Mouse (Mus musculus) embryo, embryonic 10 days (tissue): ENCODE data around the gene Megf9.

Experiments
- DNase-seq: peaks from one replicate; pipeline ENCODE4 v3.0.0-alpha.2; 2015; ENCODE audit warnings: low spot score

Megf9 gene

GRCm38 (mm10) chr4:70420202-70420601, 114.6 kb downstream of the Megf9 start:
- DNase-seq: no peak

DNA sequence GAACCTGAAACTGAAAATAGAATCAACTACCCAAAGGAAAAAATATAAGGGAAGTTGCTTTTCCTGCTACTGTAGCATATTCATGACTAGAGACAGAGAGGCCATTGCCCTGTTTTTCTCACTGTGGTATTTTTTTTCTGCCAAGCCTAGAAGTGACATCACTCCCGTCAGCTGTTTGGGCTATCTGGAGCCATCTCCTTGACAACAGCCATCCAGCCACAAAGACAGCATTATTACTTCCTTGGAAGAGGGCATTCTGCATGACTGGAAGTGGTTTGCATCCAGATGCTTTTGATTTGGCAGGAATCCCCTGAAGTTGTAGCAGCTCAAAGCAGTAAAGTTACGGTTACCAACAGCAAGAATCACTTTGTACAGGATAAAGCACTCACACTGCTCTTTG, 122.7 kb downstream of the Megf9 start:
- DNase-seq: peak; percentile 65

- DNase-seq: peak; percentile 97
Observed at GRCm38 (mm10) chr4:70409994-70410721, 124.6 kb downstream of the Megf9 start, which contains the start of gene Cdk5rap2. TSS of gene Cdk5rap2 (minus strand) at chr4:70410443.

- no peak for DNase-seq
Observed at GRCm38 (mm10) chr4:70409456-70409855, 125.3 kb downstream of the Megf9 start.

DNA sequence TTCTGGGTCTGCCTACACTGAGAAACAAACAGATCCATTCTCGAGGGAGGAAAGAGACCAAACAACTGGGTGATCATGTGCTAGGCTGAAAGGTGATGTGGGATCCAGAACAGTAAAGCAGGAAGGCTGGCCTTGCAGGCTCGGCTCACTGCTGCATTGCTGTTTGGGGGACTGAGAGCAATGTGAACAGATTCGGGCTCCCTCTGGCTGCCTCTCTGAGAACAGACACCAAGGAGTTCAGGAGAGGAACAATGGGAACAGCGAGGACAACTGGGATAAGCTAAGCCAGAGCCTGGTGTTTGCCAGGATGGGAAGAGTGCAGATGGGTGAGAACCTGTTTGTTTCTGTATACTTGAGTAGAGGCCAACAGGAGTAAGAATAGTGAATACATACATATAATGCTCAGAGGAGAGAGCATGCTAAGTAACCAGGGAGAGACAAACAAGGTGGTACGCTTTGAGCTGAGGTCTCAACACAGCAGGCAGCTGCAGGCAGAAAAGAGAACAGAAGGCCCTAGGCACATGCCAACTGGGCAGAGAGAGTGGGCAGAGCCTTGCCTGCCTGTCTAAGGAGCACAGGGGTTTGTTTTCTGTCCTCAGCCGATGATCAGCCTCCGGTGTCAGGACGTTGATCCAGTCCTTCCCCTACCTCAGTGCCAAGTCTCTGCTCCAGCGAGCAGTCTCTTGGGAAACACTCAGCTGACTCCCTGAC, 132.5 kb downstream of the Megf9 start:
- peak; percentile 44 for DNase-seq

DNA sequence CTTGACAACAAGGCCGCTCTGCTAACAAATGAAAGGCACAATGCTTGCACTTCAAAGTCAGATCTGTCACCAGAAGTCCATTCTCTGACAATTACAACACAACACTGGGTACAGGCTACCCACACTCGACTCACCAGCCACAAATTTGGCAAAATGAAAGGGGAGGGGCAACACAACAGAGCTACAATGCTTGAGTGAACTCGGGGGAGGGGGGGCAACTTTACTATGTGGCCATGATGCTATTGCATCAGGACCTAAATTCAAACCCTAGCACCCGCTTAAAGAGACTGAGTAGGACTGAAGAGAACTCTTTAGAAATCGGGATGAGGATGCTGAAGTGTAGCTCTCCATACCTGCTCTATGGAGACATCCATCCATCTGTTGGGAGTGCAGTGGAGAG, 135.3 kb downstream of the Megf9 start:
- no peak for DNase-seq

DNA sequence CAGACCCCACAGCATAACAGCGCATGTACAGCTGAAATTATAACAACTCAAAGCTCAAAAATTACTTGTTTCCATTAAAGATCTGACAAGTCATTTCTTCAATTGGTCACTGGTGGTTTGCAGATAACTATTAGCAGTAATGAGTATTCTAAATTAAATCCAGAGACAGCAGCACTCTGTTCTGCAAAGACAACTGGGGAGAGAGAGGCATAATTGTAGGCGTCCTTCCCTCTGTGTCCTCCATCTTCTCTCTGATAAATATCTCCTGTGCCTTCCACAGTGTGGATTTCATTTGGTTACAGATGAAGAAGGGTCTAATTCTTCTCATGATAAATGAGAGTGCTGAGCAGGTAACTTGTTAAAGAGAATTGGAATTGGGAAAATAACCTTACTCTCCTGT, 135.7 kb downstream of the Megf9 start:
- DNase-seq: no peak

- no peak for DNase-seq
Observed at GRCm38 (mm10) chr4:70398088-70398487, 136.7 kb downstream of the Megf9 start.

DNA sequence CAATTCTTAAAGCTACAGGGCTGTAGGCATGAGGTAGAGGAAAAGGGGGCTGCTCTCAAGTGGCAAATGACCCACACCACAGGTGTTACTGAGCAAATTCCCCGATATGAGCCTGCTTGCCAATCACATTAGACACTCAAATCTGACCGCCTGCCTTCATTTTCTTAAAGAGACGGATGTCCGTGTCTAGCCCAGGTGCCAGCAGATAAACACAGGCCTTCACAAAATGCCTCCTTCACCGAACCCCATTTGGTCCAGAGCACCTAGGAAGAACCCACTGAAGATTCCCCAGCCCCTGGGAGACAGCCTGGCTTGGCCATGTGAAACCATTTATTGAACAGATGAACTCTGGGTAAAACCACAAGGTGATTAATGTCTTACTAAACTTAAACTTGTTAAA, 138.1 kb downstream of the Megf9 start:
- DNase-seq: no peak

DNA sequence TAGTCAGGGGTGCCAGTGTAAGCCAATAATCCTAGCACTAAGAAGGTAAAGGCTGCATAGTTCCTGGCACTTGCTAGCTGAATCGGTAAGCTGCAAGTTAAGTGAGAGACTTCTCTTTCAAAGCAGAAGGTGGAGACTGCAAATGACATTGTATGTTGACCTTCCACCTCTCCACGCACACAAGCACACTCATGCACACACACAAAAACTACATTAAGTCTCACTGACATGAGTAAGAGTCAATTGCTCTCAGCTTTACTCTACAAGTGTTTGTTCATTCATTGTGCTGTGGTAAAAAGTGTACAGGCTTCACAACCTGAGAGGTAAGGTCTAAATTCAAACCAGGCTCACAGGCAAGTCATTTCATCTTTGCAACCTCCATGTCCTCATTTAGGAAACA, 140.1 kb downstream of the Megf9 start:
- no peak for DNase-seq

DNA sequence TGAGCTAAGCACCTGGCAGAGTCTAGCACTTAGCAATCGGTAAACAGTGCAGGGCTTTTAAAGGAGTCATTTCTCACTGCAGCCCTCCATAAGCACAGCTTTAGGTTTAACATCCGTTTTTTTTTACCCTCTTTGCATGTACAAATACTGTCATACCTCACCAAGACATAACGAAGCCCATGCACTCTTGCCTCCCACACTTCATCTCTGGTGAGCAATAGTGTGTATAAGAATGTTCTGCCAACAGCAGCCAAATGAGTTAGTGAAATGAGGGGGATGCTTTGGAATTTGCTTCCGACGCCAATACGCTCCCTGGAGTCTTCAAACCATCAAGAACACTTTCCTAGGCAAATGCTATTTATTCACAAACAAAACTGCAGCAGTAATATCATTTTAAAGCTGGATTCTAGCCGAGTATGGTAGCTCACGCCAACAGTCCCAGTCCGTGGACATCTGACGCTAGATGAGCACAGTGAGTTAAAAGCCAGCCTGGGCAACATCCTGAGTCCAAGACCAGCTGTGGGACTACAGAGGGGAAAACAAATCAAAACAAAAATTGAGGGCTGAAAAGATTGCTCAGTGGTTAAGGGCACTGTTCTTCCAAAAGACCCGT, 142.9 kb downstream of the Megf9 start:
- DNase-seq: no peak

DNA sequence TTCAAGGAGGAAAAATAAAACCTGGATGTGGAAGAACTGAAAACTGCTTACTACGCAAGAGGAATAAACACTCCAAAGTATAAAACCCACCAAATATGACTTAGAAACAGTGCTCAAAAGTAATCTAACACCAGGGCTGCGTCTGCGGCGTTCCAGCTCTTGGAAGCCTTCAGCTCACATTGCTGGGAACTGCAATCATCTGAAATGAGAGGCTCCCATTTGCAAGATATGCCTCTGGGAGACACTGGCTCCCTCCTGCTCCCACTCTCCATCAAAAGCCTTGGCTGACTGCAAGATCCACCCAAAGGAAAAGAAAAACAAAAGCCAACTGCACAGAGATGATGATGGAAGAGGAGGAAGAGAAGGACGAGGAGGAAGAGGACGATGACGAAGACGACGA, 143.7 kb downstream of the Megf9 start:
- no peak for DNase-seq

DNA sequence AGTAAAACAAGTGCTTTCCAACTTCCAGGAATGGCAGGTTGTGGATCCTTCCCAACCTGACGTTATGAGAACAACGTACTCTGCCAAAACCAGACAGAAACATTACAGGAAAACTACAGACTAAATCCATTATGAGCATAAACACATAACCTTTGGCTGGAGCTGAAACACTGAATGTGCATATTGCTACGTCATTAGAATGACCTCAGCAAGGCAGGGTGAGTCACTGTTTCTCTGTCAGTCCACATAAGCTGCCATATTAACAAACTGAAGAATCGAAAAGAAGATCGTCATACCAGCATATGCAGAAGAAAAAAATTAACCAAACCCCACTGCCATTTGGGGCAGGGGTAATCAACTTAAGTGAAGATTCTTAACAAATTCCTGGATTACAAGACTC, 148.6 kb downstream of the Megf9 start:
- no peak for DNase-seq

- no peak for DNase-seq
Observed at GRCm38 (mm10) chr4:70377359-70377758, 157.4 kb downstream of the Megf9 start.
